Mouse (Mus musculus): ENCODE measurements around the gene Kcnj10. TPM values are rescaled to one million over a fixed set of nuclear protein-coding genes. Genes with fewer than 3 reads are reported as not detected.

Gene Kcnj10
- total RNA-seq, 4 experiments from 2014 or later: 98.2 to 130 (median 113) TPM

DNA sequence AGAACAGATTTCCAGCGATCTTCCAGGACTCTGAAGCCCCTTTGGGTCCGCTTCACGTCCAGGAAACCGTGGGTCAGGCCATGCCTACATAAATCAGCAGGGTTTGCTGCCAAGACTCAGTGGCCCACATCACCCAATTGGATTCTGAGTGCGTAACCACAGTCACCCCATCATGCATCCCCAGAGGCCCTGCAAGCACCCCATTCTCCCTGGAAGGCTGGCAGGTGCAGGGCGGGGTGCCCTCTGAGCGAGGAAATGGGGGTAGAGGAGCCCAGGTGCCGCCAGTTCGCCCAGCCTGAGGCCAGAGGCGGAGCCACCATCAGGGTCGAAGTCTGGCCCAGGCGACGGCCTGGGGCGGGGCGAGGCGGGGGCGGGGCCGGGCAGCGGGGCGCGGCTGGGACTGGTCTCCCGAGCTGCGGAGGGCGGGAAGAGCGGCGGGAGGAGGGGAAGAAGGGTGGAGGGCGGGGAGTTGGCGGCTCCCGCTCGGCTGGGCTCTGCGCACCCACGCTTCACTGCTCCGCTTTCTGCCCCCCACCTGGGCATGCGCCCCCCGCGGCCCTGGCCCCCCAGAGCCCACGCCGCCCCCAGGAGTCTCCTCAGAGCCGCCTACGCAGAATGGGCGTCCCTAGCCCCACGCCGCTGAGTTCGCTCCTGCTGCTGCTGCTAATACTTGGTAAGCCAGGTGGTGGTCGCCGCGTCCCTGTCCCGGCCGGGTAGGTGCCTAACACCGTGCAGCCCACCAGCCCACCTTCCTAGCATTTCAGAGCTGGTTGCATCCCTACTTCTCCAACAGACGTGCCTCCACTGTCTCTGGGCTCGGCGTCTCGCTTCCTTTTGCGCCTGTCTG is 28.9 kb upstream of the Kcnj10 start:
- DNase-seq (ENCODE audit: low spot score in 2 of 2): peak in 1 of 2 experiments; percentile 79

- peak in 1 of 2 experiments; percentile 85 for DNase-seq (ENCODE audit: low spot score in 2 of 2)
Observed at GRCm38 (mm10) chr1:172312768-172313561, 28.0 kb upstream of the Kcnj10 start.

- DNase-seq (ENCODE audit: low spot score in 2 of 2): no peak
Observed at GRCm38 (mm10) chr1:172313613-172314411, 27.2 kb upstream of the Kcnj10 start.

- DNase-seq (ENCODE audit: low spot score in 2 of 2): no peak
Observed at GRCm38 (mm10) chr1:172314911-172315310, 26.1 kb upstream of the Kcnj10 start.

- no peak for DNase-seq (ENCODE audit: low spot score in 2 of 2)
Observed at GRCm38 (mm10) chr1:172317431-172317830, 23.6 kb upstream of the Kcnj10 start.

- no peak for DNase-seq (ENCODE audit: low spot score in 2 of 2)
Observed at GRCm38 (mm10) chr1:172317946-172318345, 23.1 kb upstream of the Kcnj10 start.

- DNase-seq (ENCODE audit: low spot score in 2 of 2): no peak
Observed at GRCm38 (mm10) chr1:172318424-172319035, 22.5 kb upstream of the Kcnj10 start.

DNA sequence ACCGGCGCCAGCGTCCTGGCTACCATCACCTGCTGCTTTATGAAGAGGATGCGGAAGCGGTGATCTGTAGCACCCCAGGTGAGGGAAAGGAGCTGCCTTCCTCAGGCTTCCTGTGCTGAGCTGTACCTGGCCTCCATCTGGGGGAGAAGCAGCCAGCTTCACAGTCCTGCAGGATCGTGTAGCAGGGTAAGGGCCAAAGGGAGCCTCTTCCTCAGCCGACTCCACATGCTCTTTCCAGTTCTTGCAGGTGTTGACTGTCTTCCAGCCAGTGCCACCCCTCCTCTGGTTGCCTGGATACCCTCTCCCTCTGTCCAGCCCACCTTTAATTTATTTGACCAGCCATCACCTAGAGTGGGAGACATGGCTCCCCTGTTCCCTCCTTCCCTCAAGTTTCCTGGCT is 21.7 kb upstream of the Kcnj10 start:
- DNase-seq (ENCODE audit: low spot score in 2 of 2): no peak

DNA sequence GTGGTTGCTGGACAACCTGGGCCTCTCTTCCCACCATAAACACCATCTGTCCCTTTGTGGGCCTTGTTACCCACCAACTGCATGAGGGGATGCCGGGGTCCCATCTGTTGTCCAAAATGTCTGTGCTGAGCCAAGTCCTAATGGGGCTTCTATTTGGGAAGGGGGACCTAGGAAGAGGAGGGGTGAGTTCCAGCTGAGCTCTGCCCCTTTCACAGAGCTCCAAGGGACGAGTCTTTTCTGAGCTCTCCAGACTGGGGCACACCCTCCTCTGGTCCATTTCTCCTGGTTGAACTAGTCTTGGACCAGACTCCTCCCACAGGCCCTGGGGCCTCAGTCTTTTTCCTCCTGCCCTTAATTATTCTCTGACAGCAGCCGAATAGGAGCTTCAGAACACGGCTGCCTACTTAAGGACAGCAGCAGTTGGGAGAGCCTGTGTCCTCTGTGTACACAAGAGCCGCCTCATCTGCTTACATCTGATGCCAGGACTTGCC is 21.0 kb upstream of the Kcnj10 start:
- peak in 1 of 2 experiments; percentile 80 for DNase-seq (ENCODE audit: low spot score in 2 of 2)

- DNase-seq (ENCODE audit: low spot score in 2 of 2): peak in 1 of 2 experiments; percentile 67
Observed at GRCm38 (mm10) chr1:172322725-172323124, 18.3 kb upstream of the Kcnj10 start.

- DNase-seq (ENCODE audit: low spot score in 2 of 2): no peak
Observed at GRCm38 (mm10) chr1:172323298-172323697, 17.7 kb upstream of the Kcnj10 start.

- DNase-seq (ENCODE audit: low spot score in 2 of 2): peak in 1 of 2 experiments; percentile 89
Observed at GRCm38 (mm10) chr1:172323801-172324359, 17.1 kb upstream of the Kcnj10 start.

GRCm38 (mm10) chr1:172324725-172325124 is 16.3 kb upstream of the Kcnj10 start:
- peak in 1 of 2 experiments; percentile 76 for DNase-seq (ENCODE audit: low spot score in 2 of 2)

DNA sequence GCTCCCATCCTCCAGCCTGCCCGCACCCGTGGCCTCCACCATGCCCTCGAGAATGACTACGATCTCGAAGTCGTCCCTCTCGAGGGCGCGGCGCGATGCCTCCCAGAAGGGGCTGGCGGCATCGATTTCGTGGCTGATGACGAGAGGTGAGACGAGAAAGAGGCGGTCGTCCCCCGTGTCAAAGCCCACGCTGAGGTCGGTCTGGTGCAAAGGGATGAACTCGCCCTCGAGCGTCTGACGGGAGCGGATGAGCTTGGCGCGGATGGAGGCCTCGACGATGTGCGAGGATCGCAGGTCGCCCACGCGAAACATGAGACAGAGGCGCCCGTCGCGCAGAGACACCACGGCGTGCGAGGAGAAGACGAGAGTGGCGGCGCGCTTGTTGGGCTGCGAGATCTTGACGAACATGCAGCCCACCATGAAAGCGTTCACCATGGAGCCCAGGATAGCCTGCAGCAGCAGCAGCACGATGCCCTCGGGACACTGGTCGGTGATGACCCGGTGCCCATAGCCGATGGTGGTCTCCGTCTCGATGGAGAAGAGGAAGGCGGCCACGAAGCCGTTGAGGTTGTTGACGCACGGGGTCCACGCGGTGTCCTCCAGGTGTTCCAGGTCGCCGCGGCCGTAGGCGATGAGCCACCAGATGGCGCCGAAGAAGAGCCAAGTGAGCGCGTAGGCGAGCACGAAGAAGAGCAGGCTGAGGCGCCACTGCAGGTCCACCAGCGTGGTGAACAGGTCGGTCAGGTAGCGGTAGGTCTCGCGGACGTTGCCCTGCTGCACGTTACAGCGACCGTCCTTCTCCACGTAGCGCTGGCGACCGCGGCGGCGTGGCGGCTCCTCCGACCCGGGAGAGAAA is 15.1 kb upstream of the Kcnj10 start:
- peak in 1 of 2 experiments; percentile 74 for DNase-seq (ENCODE audit: low spot score in 2 of 2)

GRCm38 (mm10) chr1:172326684-172327083 is 14.3 kb upstream of the Kcnj10 start:
- DNase-seq (ENCODE audit: low spot score in 2 of 2): no peak

GRCm38 (mm10) chr1:172327206-172328001 is 13.6 kb upstream of the Kcnj10 start:
- DNase-seq (ENCODE audit: low spot score in 2 of 2): peak in 1 of 2 experiments; percentile 76

GRCm38 (mm10) chr1:172328041-172328440 is 13.0 kb upstream of the Kcnj10 start:
- DNase-seq (ENCODE audit: low spot score in 2 of 2): no peak

DNA sequence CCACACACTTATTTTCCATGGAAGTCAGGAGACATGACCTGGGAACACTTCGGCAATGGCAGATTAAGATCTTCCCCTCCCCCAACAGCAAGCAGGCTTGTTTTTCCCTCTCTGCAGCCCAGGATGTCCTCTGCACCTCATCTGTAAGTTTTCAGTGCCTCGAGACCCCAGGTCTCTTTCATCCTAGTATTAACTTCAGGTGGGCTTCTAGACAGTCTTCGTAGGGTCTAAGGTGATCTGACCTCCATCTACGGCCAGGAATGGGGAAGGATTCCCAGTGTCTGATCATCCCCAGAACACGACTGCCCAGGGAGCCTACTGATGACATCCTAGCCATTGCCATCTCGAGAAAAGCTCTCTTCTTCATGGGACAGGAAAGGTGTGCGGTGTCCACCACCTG is 12.5 kb upstream of the Kcnj10 start:
- DNase-seq (ENCODE audit: low spot score in 2 of 2): peak in 1 of 2 experiments; percentile 18

DNA sequence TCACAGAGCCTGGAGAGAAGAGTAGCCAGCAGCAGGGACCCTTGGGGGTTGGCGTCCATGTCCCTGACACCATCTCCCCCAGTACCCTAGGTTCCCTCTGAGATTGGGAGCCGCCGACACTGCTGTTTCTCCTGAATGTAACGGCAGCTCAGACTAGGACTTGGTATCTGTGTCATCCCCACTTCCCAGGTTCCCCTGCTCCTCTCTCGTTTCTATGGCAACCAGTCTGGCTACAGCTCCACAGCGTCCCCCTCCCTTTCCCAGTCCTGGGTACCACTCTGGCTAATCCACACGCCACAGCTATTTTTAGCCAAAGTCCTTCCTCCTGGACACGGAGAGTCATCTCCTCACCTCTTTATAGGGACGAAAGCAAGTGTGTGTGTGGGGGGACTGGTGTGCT is 11.9 kb upstream of the Kcnj10 start, which contains the start of gene Kcnj9:
Kcnj9 (minus strand) TSS at position 188 of the 400 bp plus-strand sequence.
- DNase-seq (ENCODE audit: low spot score in 2 of 2): peak in 1 of 2 experiments; percentile 90

Data from left cerebral cortex, adult 8-10 months (tissue).